Comparison of ENCODE assay signal across 9 mouse cellular contexts in genomic region chr16:45408425-45409063, GRCm38 (mm10). TPM values are rescaled to one million over a fixed set of nuclear protein-coding genes. Genes with fewer than 3 reads are reported as not detected.
DNase-seq lines count a peak whose midpoint lies in the region; ATAC-seq and TF ChIP-seq lines count a peak whose summit lies in the region.
"Had no signal": no experiment of that assay in that cellular context is flagged by ENCODE, and none has a peak within 500 bp of the region (broad histone marks: within the 10 kb centered on the region; RNA-seq: fewer than 3 reads in every experiment).

Gene Cd200, minus strand, starts transcription at chr16:45409053.

- WGBS in forebrain, embryonic 15.5 days = 1% methylated on average over 28 of the region's 28 CpGs
- 1% methylated on average over 28 of the region's 28 CpGs for WGBS in heart, postnatal 0 days
- 2% methylated on average over 28 of the region's 28 CpGs for WGBS in liver, embryonic 11.5 days

- H3K27me3 ChIP-seq in forebrain, embryonic 15.5 days = no peaks in the 10 kb centered on the region
- H3K27me3 ChIP-seq in heart, postnatal 0 days (ENCODE audit: control insufficient read depth, insufficient read depth, low read length) = no peaks in the 10 kb centered on the region
- peaks cover 4% of the 10 kb centered on the region for H3K27me3 ChIP-seq in liver, embryonic 11.5 days (replicated peaks; ENCODE audit: control insufficient read depth, insufficient read depth, low read length)
- H3K27me3 ChIP-seq in splenic B cell, adult 2 months (ENCODE audit: control insufficient read depth, insufficient read depth, low read length, poor library complexity, severe bottlenecking) = no peaks in the 10 kb centered on the region

- DNase-seq in CD4-positive, CD25-positive, alpha-beta regulatory T cell, adult 2 months (ENCODE audit: low read depth, low spot score) = peak; percentile 78
- peak; percentile 33 for DNase-seq in heart, postnatal 0 days (ENCODE audit: low spot score)
- peak; percentile 63 to 79 for DNase-seq in kidney, postnatal 25 days
- peak; percentile 43 for DNase-seq in liver, embryonic 11.5 days (ENCODE audit: low spot score)
- peak; percentile 69 for DNase-seq in splenic B cell, adult 2 months (ENCODE audit: low read depth, low spot score)

- TF ChIP-seq EP300 in heart, postnatal 0 days (IDR thresholded peaks at IDR 0.05; ENCODE audit: low read depth) = no peak

- peak within 1 kb of the TSS; percentile 53 for H3K4me2 ChIP-seq in forebrain, embryonic 15.5 days (replicated peaks)
- peak within 1 kb of the TSS; percentile 66 for H3K4me2 ChIP-seq in heart, postnatal 0 days (ENCODE audit: low read depth, low read length)
- H3K4me2 ChIP-seq in liver, embryonic 11.5 days = peak within 1 kb of the TSS; percentile 76

- no peaks in the 10 kb centered on the region for H3K36me3 ChIP-seq in forebrain, embryonic 15.5 days
- H3K36me3 ChIP-seq in heart, postnatal 0 days (replicated peaks; ENCODE audit: control insufficient read depth, insufficient read depth, low read length) = no peaks in the 10 kb centered on the region
- no peaks in the 10 kb centered on the region for H3K36me3 ChIP-seq in liver, embryonic 11.5 days (ENCODE audit: control insufficient read depth, insufficient read depth, low read length)
- no peaks in the 10 kb centered on the region for H3K36me3 ChIP-seq in splenic B cell, adult 2 months (ENCODE audit: control insufficient read depth, insufficient read depth, low read length, poor library complexity, severe bottlenecking)

- peak within 1 kb of the TSS; percentile 80 for H3K9ac ChIP-seq in forebrain, embryonic 15.5 days (replicated peaks)
- H3K9ac ChIP-seq in heart, postnatal 0 days (replicated peaks; ENCODE audit: low read depth, low read length) = peak within 1 kb of the TSS; percentile 61
- H3K9ac ChIP-seq in liver, embryonic 11.5 days (ENCODE audit: low read depth, low read length) = peak within 1 kb of the TSS; percentile 46; the same call in 1 of the 2 replicates

- H3K9me3 ChIP-seq in forebrain, embryonic 15.5 days = no peaks in the 10 kb centered on the region
- no peaks in the 10 kb centered on the region for H3K9me3 ChIP-seq in heart, postnatal 0 days (replicated peaks; ENCODE audit: control insufficient read depth, low read length)
- H3K9me3 ChIP-seq in liver, embryonic 11.5 days (ENCODE audit: control insufficient read depth, low read length) = no peaks in the 10 kb centered on the region

- peak; percentile 92 for ATAC-seq in cerebellum, adult (ENCODE audit: insufficient number of reproducible peaks, low FRiP score, low TSS enrichment)
- ATAC-seq in forebrain, embryonic 15.5 days (replicated peaks) = peak; percentile 97
- peak; percentile 77 for ATAC-seq in heart, postnatal 0 days (ENCODE audit: insufficient read depth, low read depth)
- ATAC-seq in liver, embryonic 11.5 days (replicated peaks; ENCODE audit: low FRiP score) = no peak; the same call in 1 of the 2 replicates
- peak; percentile 43; the same call in 1 of the 2 replicates for ATAC-seq in monocyte, adult 5-6 weeks (replicated peaks; ENCODE audit: insufficient number of reproducible peaks, low FRiP score, low TSS enrichment, poor library complexity, severe bottlenecking)

- TF ChIP-seq CTCF in heart, postnatal 0 days (IDR thresholded peaks at IDR 0.05; ENCODE audit: low read depth) = peak; percentile 20; the same call in 1 of the 2 replicates

- H3K4me3 ChIP-seq in forebrain, embryonic 15.5 days = peak within 1 kb of the TSS; percentile 86
- peak within 1 kb of the TSS; percentile 55 for H3K4me3 ChIP-seq in heart, postnatal 0 days (ENCODE audit: low read depth, low read length)
- peak within 1 kb of the TSS; percentile 48 for H3K4me3 ChIP-seq in liver, embryonic 11.5 days (ENCODE audit: low read depth, low read length)

- H3K27ac ChIP-seq in forebrain, embryonic 15.5 days (replicated peaks) = peak within 1 kb of the TSS; percentile 96
- peak within 1 kb of the TSS; percentile 68 for H3K27ac ChIP-seq in heart, postnatal 0 days (ENCODE audit: low read depth)
- H3K27ac ChIP-seq in liver, embryonic 11.5 days (ENCODE audit: low read depth, low read length) = no peak within 1 kb of the TSS

- peaks cover 8% of the 10 kb centered on the region; the same call in 1 of the 2 replicates for H3K4me1 ChIP-seq in forebrain, embryonic 15.5 days
- H3K4me1 ChIP-seq in heart, postnatal 0 days (ENCODE audit: control insufficient read depth, insufficient read depth) = no peaks in the 10 kb centered on the region
- H3K4me1 ChIP-seq in liver, embryonic 11.5 days (replicated peaks; ENCODE audit: control insufficient read depth, insufficient read depth, low read length) = no peaks in the 10 kb centered on the region

RNA-seq across cellular contexts. Expression of gene Cd200, which starts in this region (rescaled TPM):
- 198 and 214 TPM in 2 replicates for polyA plus RNA-seq in forebrain, embryonic 15.5 days (2015; fragmentation: Nextera tagmentation; extraction: Ambion mirVana)
- 18.0 and 31.0 TPM in 2 replicates for total RNA-seq in heart, postnatal 0 days (2014; rRNA removed; ENCODE audit: low replicate concordance)
- polyA plus RNA-seq in heart, postnatal 0 days (2015; fragmentation: Nextera tagmentation; extraction: Ambion mirVana) = 67.7 TPM in 2 replicates
- polyA plus RNA-seq in liver, embryonic 11.5 days (2014; fragmentation: Nextera tagmentation; extraction: Ambion mirVana) = 2.5 and 3.0 TPM in 2 replicates
- total RNA-seq in monocyte, adult 5-6 weeks (2017) = 0.86 to 7.4 TPM (median 2.3 TPM) in 3 replicates
- total RNA-seq: MEL had no signal

Comparison
In these comparisons a context has a peak if more than half of its experiments do, and no peak if none do; other contexts are left out.
1. RNA of gene Cd200 (polyA plus RNA-seq): 198 to 214 TPM in forebrain, embryonic 15.5 days and 67.7 TPM in heart, postnatal 0 days; 2.5 to 3.0 TPM in liver, embryonic 11.5 days; every median in the first group is over 10 times any median in the second.
2. Peak in every context shown above with its lines, with median percentiles within 50 percentile points of each other: DNase-seq, H3K4me2 ChIP-seq, H3K4me3 ChIP-seq and H3K9ac ChIP-seq.